Mouse (Mus musculus): ENCODE results near the gene H2-DMb2.
A peak's percentile ranks its signal among the peaks of the same experiment; 100 is the strongest.

Gene H2-DMb2

GRCm38 (mm10) chr17:34186885-34187260, 43.8 kb downstream of the H2-DMb2 start:
- DNase-seq: peak; percentile 44

GRCm38 (mm10) chr17:34187261-34187916, 44.3 kb downstream of the H2-DMb2 start, which contains the start of the genes Tap1 and Psmb9:
TSS of gene Tap1 (plus strand) at chr17:34187553.
TSS of gene Psmb9 (minus strand) at chr17:34187764.
- DNase-seq: peak; percentile 100

GRCm38 (mm10) chr17:34188010-34188409, 44.9 kb downstream of the H2-DMb2 start:
- no peak for DNase-seq

- no peak for DNase-seq
Observed at GRCm38 (mm10) chr17:34188986-34189385, 45.9 kb downstream of the H2-DMb2 start.

DNA sequence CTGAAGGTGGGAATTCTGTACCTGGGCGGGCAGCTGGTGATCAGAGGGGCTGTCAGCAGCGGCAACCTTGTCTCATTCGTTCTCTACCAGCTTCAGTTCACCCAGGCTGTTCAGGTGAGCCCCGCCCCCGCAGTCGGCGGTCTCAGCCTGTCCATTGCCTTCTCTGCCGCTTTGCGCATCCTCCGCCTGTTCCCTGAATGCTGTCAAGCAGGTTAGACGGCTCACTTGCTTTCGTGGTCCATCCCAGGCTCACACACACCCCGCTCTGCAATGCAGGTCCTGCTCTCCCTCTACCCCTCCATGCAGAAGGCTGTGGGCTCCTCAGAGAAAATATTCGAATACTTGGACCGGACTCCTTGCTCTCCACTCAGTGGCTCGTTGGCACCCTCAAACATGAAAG, 49.7 kb downstream of the H2-DMb2 start:
- no peak for DNase-seq

- DNase-seq: no peak
Observed at GRCm38 (mm10) chr17:34193468-34193867, 50.4 kb downstream of the H2-DMb2 start.

GRCm38 (mm10) chr17:34194723-34195122, 51.6 kb downstream of the H2-DMb2 start:
- no peak for DNase-seq

- DNase-seq: no peak
Observed at GRCm38 (mm10) chr17:34196491-34196890, 53.4 kb downstream of the H2-DMb2 start.

GRCm38 (mm10) chr17:34196941-34197894, 54.1 kb downstream of the H2-DMb2 start, which contains the start of gene Psmb8:
TSS of gene Psmb8 (plus strand) at chr17:34197721.
- DNase-seq: peak; percentile 97

- DNase-seq: peak; percentile 69
Observed at GRCm38 (mm10) chr17:34197904-34198520, 54.9 kb downstream of the H2-DMb2 start.

DNA sequence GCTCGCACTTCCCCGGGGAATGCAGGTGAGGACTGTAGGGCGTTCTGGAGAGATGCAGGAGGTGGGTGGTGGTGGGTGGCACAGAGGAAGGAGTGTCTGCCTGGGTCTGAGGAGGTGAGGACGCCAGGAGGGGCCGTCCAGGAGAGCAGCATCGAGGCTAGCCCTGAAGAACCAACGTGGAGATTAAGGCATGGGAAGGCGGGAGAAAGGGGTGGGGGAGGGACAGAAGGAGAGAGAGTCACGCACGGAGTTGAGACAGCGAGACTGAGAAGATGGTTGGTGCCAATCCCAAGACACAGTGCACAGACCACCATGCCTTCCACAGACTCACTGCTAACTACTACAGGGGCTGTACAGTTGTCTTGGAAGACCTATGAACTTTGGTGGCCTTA, 55.4 kb downstream of the H2-DMb2 start:
- no peak for DNase-seq

GRCm38 (mm10) chr17:34199050-34199619, 56.0 kb downstream of the H2-DMb2 start:
- no peak for DNase-seq

DNA sequence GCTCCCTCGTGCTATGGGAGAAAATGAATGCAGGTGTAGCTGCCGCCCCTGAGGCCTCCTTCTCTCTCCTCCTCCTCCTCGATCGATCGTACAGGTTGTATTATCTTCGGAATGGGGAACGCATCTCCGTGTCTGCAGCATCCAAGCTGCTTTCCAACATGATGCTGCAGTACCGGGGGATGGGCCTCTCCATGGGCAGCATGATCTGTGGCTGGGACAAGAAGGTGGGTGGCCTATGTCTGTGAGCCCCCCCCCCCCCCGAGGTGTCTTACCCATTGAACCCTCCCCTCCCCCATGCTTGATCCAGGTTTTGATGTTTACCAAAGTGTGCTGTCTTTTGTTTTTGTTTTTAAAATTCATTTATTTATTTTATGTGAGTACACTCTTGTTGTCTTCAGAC, 56.9 kb downstream of the H2-DMb2 start:
- DNase-seq: no peak

GRCm38 (mm10) chr17:34200772-34201505, 57.8 kb downstream of the H2-DMb2 start:
- no peak for DNase-seq
